Mouse (Mus musculus) heart, adult 2 months (tissue): ENCODE data around the gene Mobp.

Experiments used
- CTCF ChIP-seq: fragments of 200-600 bp; IDR thresholded peaks from 2 replicates; pipeline ENCODE4 v1.8.1; 2022; ENCODE audit warnings: antibody characterized with exemption, mild to moderate bottlenecking, moderate library complexity
- EP300 ChIP-seq: fragments of 200-500 bp; IDR thresholded peaks from 2 replicates; pipeline ENCODE4 v1.6.1; 2011; ENCODE audit warnings: low read depth, low read length, control low read depth; ENCODE audit not compliant: insufficient read depth

DNA sequence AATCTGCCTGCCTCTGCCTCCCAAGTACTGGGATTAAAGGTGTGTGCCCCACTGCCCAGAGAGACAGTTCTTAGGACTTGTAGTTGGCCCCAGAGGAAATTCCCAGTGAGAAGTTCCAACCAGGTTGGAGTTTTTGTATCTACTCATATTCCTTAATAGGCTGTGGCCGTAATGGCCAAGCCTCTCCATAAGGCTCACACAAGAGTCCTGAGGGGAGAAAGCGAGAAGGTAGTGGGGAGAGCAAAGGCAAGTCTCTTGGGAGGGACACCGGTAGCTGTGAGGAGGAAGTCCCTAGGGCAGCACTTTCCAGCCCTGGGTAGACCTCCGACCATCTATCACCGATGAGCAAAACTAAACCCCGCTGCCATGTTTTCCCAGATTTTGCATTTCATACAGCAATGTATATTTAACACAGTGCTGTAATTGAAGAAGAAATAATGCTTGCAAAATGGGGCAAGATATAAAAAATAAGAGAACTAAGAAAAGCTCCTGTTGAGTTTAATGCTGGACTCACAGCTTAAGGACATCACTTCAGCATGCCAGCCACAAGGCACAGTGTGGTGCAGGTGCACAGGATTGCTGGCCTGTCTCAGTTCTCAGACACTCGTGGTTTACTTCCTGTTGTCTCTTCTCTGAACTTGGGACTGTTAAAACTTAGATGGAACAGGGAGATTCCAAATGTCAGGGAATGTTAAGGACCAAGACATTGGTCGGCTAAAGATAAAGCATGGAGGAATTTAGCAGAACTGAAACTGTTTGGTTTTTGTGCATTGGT lies 16.3 kb upstream of the Mobp start:
- TF ChIP-seq CTCF (no peak), EP300 (no peak)
